Mouse (Mus musculus): ENCODE data around the gene Gm6793. TPM values are rescaled to one million over a fixed set of nuclear protein-coding genes. Genes with fewer than 3 reads are reported as not detected.

Gene Gm6793
- total RNA-seq, 2 experiments from 2014 or later: 0.18 to 0.20 TPM

GRCm38 (mm10) chr8:111989911-111990310 lies 24.9 kb downstream of the Gm6793 start:
- peak; percentile 52 to 68 for DNase-seq (ENCODE audit: low spot score in 2 of 2)

GRCm38 (mm10) chr8:111984511-111984910 lies 30.3 kb downstream of the Gm6793 start:
- no peak for DNase-seq (ENCODE audit: low spot score in 2 of 2)

GRCm38 (mm10) chr8:111982116-111982515 lies 32.7 kb downstream of the Gm6793 start:
- DNase-seq (ENCODE audit: low spot score in 2 of 2): no peak

- no peak for DNase-seq (ENCODE audit: low spot score in 2 of 2)
These were observed 36.7 kb downstream of the Gm6793 start for GRCm38 (mm10) chr8:111978147-111978546.

- no peak for DNase-seq (ENCODE audit: low spot score in 2 of 2)
These were observed 38.5 kb downstream of the Gm6793 start for GRCm38 (mm10) chr8:111976326-111976725.

- DNase-seq (ENCODE audit: low spot score in 2 of 2): no peak
These were observed 39.1 kb downstream of the Gm6793 start for GRCm38 (mm10) chr8:111975706-111976105.

GRCm38 (mm10) chr8:111974138-111974537 lies 40.7 kb downstream of the Gm6793 start:
- DNase-seq (ENCODE audit: low spot score in 2 of 2): no peak

GRCm38 (mm10) chr8:111968991-111969390 lies 45.8 kb downstream of the Gm6793 start:
- DNase-seq (ENCODE audit: low spot score in 2 of 2): no peak

- no peak for DNase-seq (ENCODE audit: low spot score in 2 of 2)
These were observed 46.3 kb downstream of the Gm6793 start for GRCm38 (mm10) chr8:111968541-111968940.

GRCm38 (mm10) chr8:111967246-111967870 lies 47.5 kb downstream of the Gm6793 start:
- no peak for DNase-seq (ENCODE audit: low spot score in 2 of 2)

GRCm38 (mm10) chr8:111964849-111965561 lies 49.8 kb downstream of the Gm6793 start:
- no peak for DNase-seq (ENCODE audit: low spot score in 2 of 2)

GRCm38 (mm10) chr8:111964351-111964750 lies 50.5 kb downstream of the Gm6793 start:
- DNase-seq (ENCODE audit: low spot score in 2 of 2): no peak

GRCm38 (mm10) chr8:111963546-111963945 lies 51.3 kb downstream of the Gm6793 start:
- no peak for DNase-seq (ENCODE audit: low spot score in 2 of 2)

Other genes with a start within 250 kb of the Gm6793 start
- 10 to 100 TPM; 59.8 to 67.7 TPM for gene Cfdp1, start 160.7 kb downstream of the Gm6793 start, total RNA-seq (2021)
- 1 to 10 TPM; 2.0 to 2.9 TPM for gene Tmem170, start 138.3 kb downstream of the Gm6793 start, total RNA-seq (2021)
- gene Chst5, start 104.6 kb downstream of the Gm6793 start, total RNA-seq (2021): 1 to 10 TPM; 3.4 to 4.7 TPM
- gene Tmem231, start 81.2 kb downstream of the Gm6793 start, total RNA-seq (2021): 1 to 10 TPM; 3.4 to 3.9 TPM
- 10 to 100 TPM; 72.7 to 74.9 TPM for gene Gabarapl2, start 74.3 kb downstream of the Gm6793 start, total RNA-seq (2021)
- 1 to 10 TPM; 2.6 to 2.7 TPM for gene Adat1, start 22.7 kb downstream of the Gm6793 start, total RNA-seq (2021)
- gene Kars, start 3.7 kb downstream of the Gm6793 start, total RNA-seq (2021): 100 to 1,000 TPM; 132 TPM
- 10 to 100 TPM; 13.5 to 15.7 TPM for gene Terf2ip, start 3.6 kb downstream of the Gm6793 start, total RNA-seq (2021)